9 mouse cellular contexts compared by ENCODE assay signal in the genomic region with DNA sequence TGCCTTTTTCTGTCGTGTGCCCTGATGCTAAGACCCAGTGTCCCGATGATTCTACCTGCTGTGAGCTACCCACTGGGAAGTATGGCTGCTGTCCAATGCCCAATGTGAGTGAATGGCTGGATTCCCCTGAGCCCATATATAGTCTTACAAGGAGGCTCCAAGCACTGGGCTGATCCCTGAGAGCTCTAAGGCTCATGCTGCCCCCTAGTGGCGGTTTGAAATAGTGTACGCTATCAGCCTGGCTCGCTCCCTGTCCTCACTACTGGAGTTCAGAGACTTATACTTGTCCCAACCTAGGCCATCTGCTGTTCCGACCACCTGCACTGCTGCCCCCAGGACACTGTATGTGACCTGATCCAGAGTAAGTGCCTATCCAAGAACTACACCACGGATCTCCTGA. TPM values are rescaled to one million over a fixed set of nuclear protein-coding genes. Genes with fewer than 3 reads are reported as not detected.
DNase-seq lines count a peak whose midpoint lies in the region; ATAC-seq and TF ChIP-seq lines count a peak whose summit lies in the region.
"Had no signal": no experiment of that assay in that cellular context is flagged by ENCODE, and none has a peak within 500 bp of the region (broad histone marks: within the 10 kb centered on the region; RNA-seq: fewer than 3 reads in every experiment).

No protein-coding gene starts in this region.

- intact Hi-C loops in left cerebral cortex, postnatal 10 days (cut with DNase I), result no loop called here

- H3K27ac ChIP-seq in cerebellum, adult 2 months (ENCODE audit: insufficient read depth, low read length), result no peak overlapping the region
- no peak overlapping the region for H3K27ac ChIP-seq in midbrain, embryonic 11.5 days (ENCODE audit: low read depth, low read length)
- H3K27ac ChIP-seq: limb, embryonic 13.5 days had no signal

- peaks cover 55% of the 10 kb centered on the region for H3K4me1 ChIP-seq in cerebellum, adult 2 months (ENCODE audit: control insufficient read depth, insufficient read depth, low read length)
- H3K4me1 ChIP-seq in midbrain, embryonic 11.5 days (ENCODE audit: control insufficient read depth, insufficient read depth, low read length), result peaks cover 24% of the 10 kb centered on the region

- peak; percentile 73 for DNase-seq in Muller cell, postnatal 12 days (ENCODE audit: inconsistent ontology term)
- peak; percentile 86 to 91 for DNase-seq in cerebellum, adult 2 months
- peak; percentile 81 to 87 for DNase-seq in frontal cortex, postnatal 10 days (ENCODE audit: low spot score in 2 of 2)
- peak; percentile 82 for DNase-seq in hindlimb bud, embryonic 11.5 days (ENCODE audit: extremely low spot score, low read depth, low spot score)
- peak; percentile 86 to 89 for DNase-seq in left cerebral cortex, postnatal 10 days (ENCODE audit: extremely low spot score in 1 of 2, low spot score in 2 of 2)
- DNase-seq in midbrain, embryonic 11.5 days (ENCODE audit: low spot score, missing footprints), result peak; percentile 99
- DNase-seq in right cerebral cortex, postnatal 36 days (ENCODE audit: low spot score in 2 of 2), result peak; percentile 81 to 83
- peak; percentile 74 for DNase-seq in yolk sac, embryonic 10.5 days (ENCODE audit: low spot score)

- H3K9ac ChIP-seq in midbrain, embryonic 11.5 days (ENCODE audit: low read length), result no peak overlapping the region
- H3K9ac ChIP-seq: limb, embryonic 13.5 days had no signal

- no peaks in the 10 kb centered on the region for H3K9me3 ChIP-seq in midbrain, embryonic 11.5 days (ENCODE audit: control insufficient read depth, low read length)
- H3K9me3 ChIP-seq: limb, embryonic 13.5 days had no signal

- 3% methylated on average over 7 of the region's 7 CpGs for WGBS in cerebellum, adult 2 months
- WGBS in midbrain, embryonic 11.5 days, result 10% methylated on average over 7 of the region's 7 CpGs

- no peak overlapping the region for H3K4me3 ChIP-seq in cerebellum, adult 2 months (replicated peaks; ENCODE audit: insufficient read depth, low read depth, low read length)
- no peak overlapping the region for H3K4me3 ChIP-seq in midbrain, embryonic 11.5 days (ENCODE audit: low read depth, low read length)
- H3K4me3 ChIP-seq: limb, embryonic 13.5 days had no signal

- peak; percentile 86 for TF ChIP-seq CTCF in cerebellum, adult 2 months (IDR thresholded peaks at IDR 0.05; ENCODE audit: borderline replicate concordance, insufficient read depth, low read depth, low read length)

- no peak for TF ChIP-seq POLR2A in cerebellum, adult 2 months (IDR thresholded peaks at IDR 0.05; ENCODE audit: borderline replicate concordance, insufficient read depth, low read length)

- no peaks in the 10 kb centered on the region for H3K27me3 ChIP-seq in cerebellum, adult 2 months (ENCODE audit: control insufficient read depth, insufficient read depth, low read length)
- H3K27me3 ChIP-seq in midbrain, embryonic 11.5 days (ENCODE audit: control insufficient read depth, insufficient read depth, low read length), result peaks cover 11% of the 10 kb centered on the region

- 0 out of 2 replicates have a peak, but pooled peaks have one; percentile 19 for ATAC-seq in midbrain, embryonic 11.5 days (ENCODE audit: low FRiP score)

- no peak overlapping the region for H3K4me2 ChIP-seq in midbrain, embryonic 11.5 days
- H3K4me2 ChIP-seq: limb, embryonic 13.5 days had no signal

- peaks cover 9% of the 10 kb centered on the region for H3K36me3 ChIP-seq in midbrain, embryonic 11.5 days (ENCODE audit: control insufficient read depth, insufficient read depth, low read length)

RNA-seq across cellular contexts. Expression of a gene that starts 4.3 kb away (rescaled TPM):
- 58.4 TPM in 2 replicates for polyA plus RNA-seq in cerebellum, adult 2 months (2012; rRNA removed)
- 10 to 100 TPM; 79.2 to 79.4 TPM for total RNA-seq in left cerebral cortex, postnatal 10 days (2021)
- 36.8 and 39.3 TPM in 2 replicates for polyA plus RNA-seq in midbrain, embryonic 11.5 days (2014; fragmentation: Nextera tagmentation; extraction: Ambion mirVana)

RNA-seq across cellular contexts. Expression of a gene that starts 13.1 kb away (rescaled TPM):
- 57.8 and 60.3 TPM in 2 replicates for polyA plus RNA-seq in cerebellum, adult 2 months (2012; rRNA removed)
- total RNA-seq in left cerebral cortex, postnatal 10 days (2021), result 100 to 1,000 TPM; 125 to 135 TPM
- polyA plus RNA-seq in midbrain, embryonic 11.5 days (2014; fragmentation: Nextera tagmentation; extraction: Ambion mirVana), result 7.2 and 10.6 TPM in 2 replicates

RNA-seq across cellular contexts. Expression of a gene that starts 26.7 kb away (rescaled TPM):
- polyA plus RNA-seq in cerebellum, adult 2 months (2012; rRNA removed), result 124 and 126 TPM in 2 replicates
- 10 to 100 TPM; 64.8 to 66.7 TPM for total RNA-seq in left cerebral cortex, postnatal 10 days (2021)
- 167 and 193 TPM in 2 replicates for polyA plus RNA-seq in midbrain, embryonic 11.5 days (2014; fragmentation: Nextera tagmentation; extraction: Ambion mirVana)

RNA-seq across cellular contexts. Expression of a gene that starts 35.5 kb away (rescaled TPM):
- polyA plus RNA-seq in cerebellum, adult 2 months (2012; rRNA removed), result 2.8 and 4.0 TPM in 2 replicates
- 1 to 10 TPM; 3.2 to 3.3 TPM for total RNA-seq in left cerebral cortex, postnatal 10 days (2021)
- polyA plus RNA-seq in midbrain, embryonic 11.5 days (2014; fragmentation: Nextera tagmentation; extraction: Ambion mirVana), result 4.5 and 5.2 TPM in 2 replicates

RNA-seq across cellular contexts. Expression of a gene that starts 41.2 kb away (rescaled TPM):
- 446 and 460 TPM in 2 replicates for polyA plus RNA-seq in cerebellum, adult 2 months (2012; rRNA removed)
- total RNA-seq in left cerebral cortex, postnatal 10 days (2021), result 100 to 1,000 TPM; 329 to 332 TPM
- polyA plus RNA-seq in midbrain, embryonic 11.5 days (2014; fragmentation: Nextera tagmentation; extraction: Ambion mirVana), result 42.0 and 43.0 TPM in 2 replicates
